Mouse (Mus musculus): ENCODE results near the gene Pnpla2. TPM values are rescaled to one million over a fixed set of nuclear protein-coding genes. Genes with fewer than 3 reads are reported as not detected.
A peak's percentile ranks its signal among the peaks of the same experiment; 100 is the strongest.

Pnpla2 gene
- polyA plus RNA-seq, 1 experiment from 2014 or later, result 82.1 TPM

DNA sequence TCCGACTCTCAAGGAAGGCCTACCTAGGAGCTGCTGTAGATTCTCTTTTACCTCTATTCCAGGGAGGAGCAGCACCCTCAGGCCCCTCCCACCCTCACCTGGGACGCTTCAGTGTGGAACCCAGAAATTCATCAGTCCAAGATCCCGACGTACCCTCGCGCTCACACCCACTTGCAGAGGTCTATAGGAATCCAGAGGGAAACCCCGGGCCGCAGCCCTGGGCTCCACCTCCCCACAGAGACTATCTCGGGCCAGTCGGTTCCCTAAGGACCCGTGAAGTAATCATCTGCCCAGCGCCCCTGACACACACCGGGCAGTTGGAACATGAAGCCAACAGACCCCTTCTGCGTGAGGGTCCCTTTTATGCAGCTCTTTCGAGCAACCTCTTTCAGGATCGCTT, 41.7 kb upstream of the Pnpla2 start:
- TF ChIP-seq CTCF (IDR thresholded peaks at IDR 0.05; ENCODE audit: low read depth) (no peak), EP300 (optimal IDR thresholded peaks at IDR 0.05) (no peak)
- Histone ChIP-seq H3K9me3 (ENCODE audit: control insufficient read depth, low read length) (no peaks in the 10 kb centered on the region), H3K27ac (replicated peaks) (peak overlapping the region; percentile 70), H3K27me3 (ENCODE audit: control insufficient read depth, insufficient read depth, low read length) (no peaks in the 10 kb centered on the region), H3K4me2 (replicated peaks; ENCODE audit: low read depth) (peak overlapping the region; percentile 63), H3K9ac (ENCODE audit: low read length) (peak overlapping the region; percentile 83), H3K4me1 (replicated peaks; ENCODE audit: control insufficient read depth, insufficient read depth) (0 out of 2 replicates have a peak, but pooled peaks cover 3% of the 10 kb centered on the region), H3K4me3 (ENCODE audit: low read depth, low read length) (peak overlapping the region; percentile 75), H3K36me3 (ENCODE audit: control insufficient read depth, insufficient read depth, low read length) (peaks cover 6% of the 10 kb centered on the region; the same call in 1 of the 2 replicates)
- 4% methylated on average over 16 of the region's 16 CpGs for WGBS
- ATAC-seq (ENCODE audit: low FRiP score, low TSS enrichment) (0 out of 2 replicates have a peak, but pooled peaks have one; percentile 1), DNase-seq (ENCODE audit: low spot score) (no peak)

DNA sequence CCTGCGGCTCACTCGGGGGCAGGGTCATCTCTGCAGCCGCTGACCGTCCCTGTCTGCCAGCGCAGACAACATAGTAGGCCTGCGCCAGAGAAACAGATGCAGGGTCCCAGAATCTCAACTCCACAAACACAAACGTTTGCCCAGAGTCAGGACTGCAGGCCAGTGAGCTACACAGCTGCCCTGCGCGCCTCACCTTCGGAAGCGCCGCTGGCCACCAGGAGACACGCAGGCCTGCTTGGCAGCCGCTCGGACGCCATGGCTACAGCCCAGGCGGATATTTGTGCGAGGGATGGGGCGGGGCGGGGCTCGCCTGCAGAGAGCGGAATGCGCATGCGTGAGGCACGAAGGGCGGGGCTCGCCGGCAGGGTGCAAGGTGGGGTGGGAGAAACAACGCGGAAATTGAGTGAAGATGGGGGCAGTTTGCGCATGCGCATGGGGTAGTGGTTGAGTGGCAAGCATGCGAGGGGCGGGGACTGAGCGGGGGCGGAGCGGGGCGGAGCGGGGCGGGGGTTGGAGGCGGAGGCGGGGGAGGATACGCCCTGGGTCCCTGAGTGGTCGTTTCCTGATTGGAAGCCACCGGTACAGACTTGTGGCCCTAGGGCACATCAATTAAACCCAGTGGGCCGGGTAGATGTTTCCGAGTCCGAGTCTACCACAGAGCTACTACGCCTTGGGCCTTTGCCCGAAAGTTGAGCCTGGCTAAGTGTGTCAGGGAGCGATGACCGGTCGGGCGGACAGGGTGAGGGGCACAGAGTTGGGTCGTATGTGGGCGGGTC, 41.0 kb upstream of the Pnpla2 start, which contains the start of gene Gatd1:
Gene Gatd1, minus strand, starts transcription at position 328 of the 776 bp plus-strand sequence.
- peak; percentile 92 for ATAC-seq (ENCODE audit: low FRiP score, low TSS enrichment)
- H3K27me3 ChIP-seq (ENCODE audit: control insufficient read depth, insufficient read depth, low read length), result no peaks in the 10 kb centered on the region
- peak; percentile 100 for DNase-seq (ENCODE audit: low spot score)
- 1% methylated on average over 56 of the region's 56 CpGs for WGBS
- no peaks in the 10 kb centered on the region for H3K9me3 ChIP-seq (ENCODE audit: control insufficient read depth, low read length)
- H3K36me3 ChIP-seq (ENCODE audit: control insufficient read depth, insufficient read depth, low read length), result peaks cover 6% of the 10 kb centered on the region; the same call in 1 of the 2 replicates
- H3K4me3 ChIP-seq (ENCODE audit: low read depth, low read length), result peak within 1 kb of the TSS; percentile 75
- peak within 1 kb of the TSS; percentile 83 for H3K9ac ChIP-seq (ENCODE audit: low read length)
- H3K4me1 ChIP-seq (replicated peaks; ENCODE audit: control insufficient read depth, insufficient read depth), result 0 out of 2 replicates have a peak, but pooled peaks cover 3% of the 10 kb centered on the region
- TF ChIP-seq EP300 (optimal IDR thresholded peaks at IDR 0.05), result no peak
- TF ChIP-seq CTCF (IDR thresholded peaks at IDR 0.05; ENCODE audit: low read depth), result peak; percentile 47; the same call in 1 of the 2 replicates
- peak within 1 kb of the TSS; percentile 78 for H3K27ac ChIP-seq (replicated peaks)
- peak within 1 kb of the TSS; percentile 67 for H3K4me2 ChIP-seq (replicated peaks; ENCODE audit: low read depth)

DNA sequence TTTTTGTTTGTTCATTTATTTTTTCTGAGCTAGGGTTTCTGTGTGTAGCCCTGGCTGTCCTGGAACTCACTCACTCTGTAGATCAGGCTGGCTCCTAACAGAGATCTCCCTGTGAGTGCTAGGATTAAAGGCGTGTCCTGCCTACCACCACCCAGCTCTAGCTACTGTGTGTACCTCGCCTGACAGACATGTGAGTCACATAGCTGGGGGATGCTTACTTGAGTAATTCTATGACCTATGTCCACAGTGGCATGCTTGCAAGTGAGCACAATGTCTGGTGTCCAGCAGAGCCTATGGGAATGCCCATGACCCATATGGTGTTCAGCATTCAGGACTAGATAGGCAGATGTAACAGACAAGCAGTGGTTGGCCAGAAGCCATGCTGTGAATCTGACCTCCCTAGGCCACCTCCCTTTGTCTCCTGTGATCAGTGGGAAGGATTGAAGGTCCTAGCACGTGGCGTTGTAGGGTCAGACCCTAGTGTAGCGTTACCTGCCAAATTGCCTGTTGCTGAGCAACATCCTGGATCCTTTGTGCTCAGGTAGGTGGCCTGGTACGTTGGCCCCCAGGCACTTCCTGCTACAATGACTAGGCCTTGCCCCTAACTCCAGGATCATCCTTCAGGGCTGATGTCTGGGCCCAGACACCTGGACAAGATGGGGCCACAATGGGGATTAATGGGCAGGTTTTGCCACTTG, 38.7 kb upstream of the Pnpla2 start:
- peak; percentile 43 for ATAC-seq (ENCODE audit: low FRiP score, low TSS enrichment)
- no peak overlapping the region for H3K4me3 ChIP-seq (ENCODE audit: low read depth, low read length)
- 75% methylated on average over 6 of the region's 6 CpGs for WGBS
- 0 out of 2 replicates have a peak, but pooled peaks cover 3% of the 10 kb centered on the region for H3K4me1 ChIP-seq (replicated peaks; ENCODE audit: control insufficient read depth, insufficient read depth)
- H3K4me2 ChIP-seq (replicated peaks; ENCODE audit: low read depth), result no peak overlapping the region
- no peaks in the 10 kb centered on the region; the same call in 1 of the 2 replicates for H3K36me3 ChIP-seq (ENCODE audit: control insufficient read depth, insufficient read depth, low read length)
- no peak for DNase-seq (ENCODE audit: low spot score)
- TF ChIP-seq EP300 (optimal IDR thresholded peaks at IDR 0.05) (no peak), CTCF (IDR thresholded peaks at IDR 0.05; ENCODE audit: low read depth) (no peak)
- no peaks in the 10 kb centered on the region for H3K9me3 ChIP-seq (ENCODE audit: control insufficient read depth, low read length)
- H3K27ac ChIP-seq (replicated peaks), result no peak overlapping the region
- H3K27me3 ChIP-seq (ENCODE audit: control insufficient read depth, insufficient read depth, low read length), result no peaks in the 10 kb centered on the region
- no peak overlapping the region for H3K9ac ChIP-seq (ENCODE audit: low read length)

DNA sequence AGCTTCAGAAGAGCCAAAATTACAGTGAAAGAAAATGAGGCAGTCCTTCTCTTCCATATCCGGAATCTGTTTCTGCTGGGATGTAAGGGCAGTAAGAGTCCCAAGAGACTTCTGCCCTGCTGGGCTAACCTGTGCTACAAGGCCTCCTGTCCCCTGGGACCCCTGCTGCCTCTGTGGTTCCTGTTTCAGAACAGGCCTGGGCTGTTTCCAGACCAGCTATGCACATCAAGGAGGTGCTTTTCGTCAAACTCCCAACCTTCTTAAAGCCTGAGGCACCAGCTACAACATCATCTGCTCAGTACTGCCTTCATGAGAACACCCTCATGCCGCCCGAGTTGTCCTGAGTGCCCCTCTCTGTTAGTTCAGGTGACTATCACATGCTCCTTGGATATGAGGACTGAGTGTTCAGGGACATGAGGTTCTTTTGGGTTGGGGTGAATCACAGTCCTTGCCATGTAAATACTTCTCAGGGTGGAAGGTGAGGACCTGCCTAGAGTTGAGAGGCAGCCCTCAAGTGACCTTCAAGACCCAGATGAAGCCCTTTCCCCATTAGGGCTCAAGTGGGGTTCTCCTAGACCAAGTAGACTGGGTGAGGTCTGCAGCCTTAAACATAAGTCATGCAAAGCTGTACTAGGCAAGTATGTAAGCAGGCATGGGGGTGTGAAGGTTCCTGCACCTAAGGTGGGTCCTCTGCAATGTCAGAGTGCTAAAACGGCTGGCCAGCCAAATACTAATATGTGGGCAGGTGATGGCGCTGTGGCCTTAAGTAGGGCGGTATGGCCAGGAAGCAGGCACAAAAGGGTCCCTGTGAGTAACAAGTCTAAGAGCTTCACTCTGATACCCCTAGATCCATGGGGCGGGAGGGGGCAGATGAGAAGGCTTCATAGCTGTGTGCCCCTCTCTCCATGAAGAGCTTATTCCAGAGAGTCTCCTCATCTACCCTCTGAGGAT, 37.0 kb upstream of the Pnpla2 start:
- Histone ChIP-seq H3K4me3 (ENCODE audit: low read depth, low read length) (no peak overlapping the region), H3K9me3 (ENCODE audit: control insufficient read depth, low read length) (no peaks in the 10 kb centered on the region), H3K27ac (replicated peaks) (no peak overlapping the region), H3K9ac (ENCODE audit: low read length) (no peak overlapping the region), H3K27me3 (ENCODE audit: control insufficient read depth, insufficient read depth, low read length) (no peaks in the 10 kb centered on the region), H3K36me3 (ENCODE audit: control insufficient read depth, insufficient read depth, low read length) (no peaks in the 10 kb centered on the region), H3K4me1 (replicated peaks; ENCODE audit: control insufficient read depth, insufficient read depth) (0 out of 2 replicates have a peak, but pooled peaks cover 3% of the 10 kb centered on the region), H3K4me2 (replicated peaks; ENCODE audit: low read depth) (no peak overlapping the region)
- TF ChIP-seq CTCF (IDR thresholded peaks at IDR 0.05; ENCODE audit: low read depth) (peak; percentile 49), EP300 (optimal IDR thresholded peaks at IDR 0.05) (no peak)
- ATAC-seq (ENCODE audit: low FRiP score, low TSS enrichment), result no peak
- 72% methylated on average over 8 of the region's 8 CpGs for WGBS
- DNase-seq (ENCODE audit: low spot score), result no peak

DNA sequence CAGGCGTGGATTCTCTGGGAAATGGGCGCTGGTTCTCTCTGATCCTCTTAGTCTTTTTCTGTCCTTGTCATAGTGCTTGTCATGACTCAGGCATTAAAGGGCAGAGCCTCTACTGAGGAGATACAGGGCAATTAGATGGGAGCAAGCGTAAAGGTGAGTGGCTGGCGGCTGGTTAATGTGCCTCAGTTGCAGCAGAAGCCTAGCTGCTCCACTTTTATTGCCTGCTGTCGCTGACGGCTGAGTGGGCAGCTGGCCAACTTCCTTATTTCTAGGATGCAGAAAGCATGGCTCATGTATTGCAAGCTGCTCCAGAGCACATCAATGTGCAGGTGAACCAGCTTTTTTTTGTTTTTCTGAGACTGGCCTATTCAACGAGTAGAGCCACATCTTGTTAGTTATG, 36.0 kb upstream of the Pnpla2 start:
- Histone ChIP-seq H3K9ac (ENCODE audit: low read length) (no peak overlapping the region), H3K36me3 (ENCODE audit: control insufficient read depth, insufficient read depth, low read length) (no peaks in the 10 kb centered on the region), H3K27me3 (ENCODE audit: control insufficient read depth, insufficient read depth, low read length) (no peaks in the 10 kb centered on the region), H3K27ac (replicated peaks) (no peak overlapping the region), H3K4me3 (ENCODE audit: low read depth, low read length) (no peak overlapping the region), H3K9me3 (ENCODE audit: control insufficient read depth, low read length) (no peaks in the 10 kb centered on the region), H3K4me1 (replicated peaks; ENCODE audit: control insufficient read depth, insufficient read depth) (no peaks in the 10 kb centered on the region), H3K4me2 (replicated peaks; ENCODE audit: low read depth) (no peak overlapping the region)
- WGBS, result 55% methylated on average over 7 of the region's 7 CpGs
- DNase-seq (ENCODE audit: low spot score) (peak; percentile 54), ATAC-seq (ENCODE audit: low FRiP score, low TSS enrichment) (no peak)
- no peak for TF ChIP-seq EP300 (optimal IDR thresholded peaks at IDR 0.05)
- TF ChIP-seq CTCF (IDR thresholded peaks at IDR 0.05; ENCODE audit: low read depth), result no peak
